Mouse (Mus musculus) testis, adult 2 months (tissue): ENCODE results near the gene Jund.

ENCODE experiments used
- CTCF ChIP-seq: fragments of 200-500 bp; IDR thresholded peaks from 2 replicates; pipeline ENCODE4 v1.5.1; 2012; ENCODE audit warnings: low read depth, mild to moderate bottlenecking, inconsistent platforms, low read length, moderate library complexity; ENCODE audit not compliant: control insufficient read depth, insufficient read depth, insufficient replicate concordance
- POLR2A ChIP-seq: fragments of 200-500 bp; IDR thresholded peaks from 2 replicates; pipeline ENCODE4 v1.6.1; 2012; ENCODE audit warnings: low read depth, mild to moderate bottlenecking, inconsistent platforms, low read length, moderate library complexity; ENCODE audit not compliant: control insufficient read depth

DNA sequence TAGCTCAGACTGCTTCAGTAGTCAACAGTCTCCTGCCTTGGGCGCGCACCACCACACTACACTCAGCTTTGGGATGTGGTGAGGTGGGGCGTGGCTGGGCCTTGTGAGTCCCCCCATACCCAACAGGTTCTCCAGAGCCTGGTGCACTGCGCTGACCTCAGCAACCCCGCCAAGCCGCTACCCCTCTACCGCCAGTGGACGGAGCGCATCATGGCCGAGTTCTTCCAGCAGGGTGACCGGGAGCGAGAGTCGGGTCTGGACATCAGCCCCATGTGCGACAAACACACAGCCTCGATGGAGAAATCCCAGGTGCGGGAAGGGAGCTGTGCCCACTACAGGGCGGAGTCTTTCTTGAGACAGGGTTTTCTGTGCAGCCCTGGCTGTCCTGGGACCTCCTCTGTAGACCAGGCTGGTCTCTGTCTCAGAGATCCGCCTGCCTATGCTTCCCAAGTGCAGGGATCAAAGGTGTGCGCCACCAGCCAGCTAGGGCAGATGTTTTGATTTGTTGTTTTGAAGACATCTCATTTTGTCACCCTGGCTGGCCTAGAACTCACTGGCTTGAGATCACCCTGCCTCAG lies 50.4 kb downstream of the Jund start:
- TF ChIP-seq CTCF (no peak), POLR2A (no peak)
